Mouse (Mus musculus) lung, postnatal 0 days (tissue): ENCODE measurements around the gene Sfxn3.

Source experiments
- CTCF ChIP-seq: IDR thresholded peaks from 2 replicates; pipeline ENCODE4 v1.5.1; 2016; ENCODE audit warnings: antibody characterized with exemption, mild to moderate bottlenecking
- EP300 ChIP-seq: IDR thresholded peaks from 2 replicates; pipeline ENCODE4 v1.6.1; 2016; ENCODE audit warnings: antibody characterized with exemption, mild to moderate bottlenecking, control low read depth

GRCm38 (mm10) chr19:45028746-45029145, 18.6 kb upstream of the Sfxn3 start:
- no peak for TF ChIP-seq CTCF
- TF ChIP-seq EP300 = no peak
